Mouse (Mus musculus) kidney, adult 8-10 months (tissue): Measurements from ENCODE around the gene Ikzf2.

ENCODE experiments used
- DNase-seq, 2 experiments: peaks; one replicate each; pipeline ENCODE4 v3.0.0; 2022

The Ikzf2 gene

GRCm38 (mm10) chr1:69507513-69507912 is 179.5 kb downstream of the Ikzf2 start:
- no peak for DNase-seq

GRCm38 (mm10) chr1:69506615-69507159 is 180.4 kb downstream of the Ikzf2 start:
- DNase-seq: no peak

- no peak for DNase-seq
These were observed 181.0 kb downstream of the Ikzf2 start for GRCm38 (mm10) chr1:69506011-69506410.

- no peak for DNase-seq
These were observed 186.7 kb downstream of the Ikzf2 start for GRCm38 (mm10) chr1:69500388-69500787.

GRCm38 (mm10) chr1:69499652-69500051 is 187.4 kb downstream of the Ikzf2 start:
- DNase-seq: no peak

GRCm38 (mm10) chr1:69498862-69499306 is 188.2 kb downstream of the Ikzf2 start:
- no peak for DNase-seq

- no peak for DNase-seq
These were observed 191.0 kb downstream of the Ikzf2 start for GRCm38 (mm10) chr1:69496055-69496454.

- DNase-seq: no peak
These were observed 193.6 kb downstream of the Ikzf2 start for GRCm38 (mm10) chr1:69493309-69494047.

GRCm38 (mm10) chr1:69492013-69492412 is 195.0 kb downstream of the Ikzf2 start:
- DNase-seq: no peak

GRCm38 (mm10) chr1:69489026-69489425 is 198.0 kb downstream of the Ikzf2 start:
- peak in 1 of 2 experiments; percentile 13 for DNase-seq

GRCm38 (mm10) chr1:69488625-69489024 is 198.4 kb downstream of the Ikzf2 start:
- DNase-seq: no peak
